Mouse (Mus musculus): ENCODE results near the gene Htr5a. TPM values are rescaled to one million over a fixed set of nuclear protein-coding genes. Genes with fewer than 3 reads are reported as not detected.

Htr5a gene
- 4.3 and 6.1 TPM in 2 replicates for polyA plus RNA-seq (2021; fragmentation: Nextera tagmentation)
- long read RNA-seq, experiment 1, full-length matches to known transcripts = 6 of 11 reads
- long read RNA-seq, experiment 1, partial matches to known transcripts = 0 of 11 reads
- long read RNA-seq, experiment 1, other reads (novel, unspliced or antisense) = 5 of 11 reads
- long read RNA-seq, experiment 2, full-length matches to known transcripts = 1 of 1 reads
- long read RNA-seq, experiment 2, partial matches to known transcripts = 0 of 1 reads
- long read RNA-seq, experiment 2, other reads (novel, unspliced or antisense) = 0 of 1 reads

DNA sequence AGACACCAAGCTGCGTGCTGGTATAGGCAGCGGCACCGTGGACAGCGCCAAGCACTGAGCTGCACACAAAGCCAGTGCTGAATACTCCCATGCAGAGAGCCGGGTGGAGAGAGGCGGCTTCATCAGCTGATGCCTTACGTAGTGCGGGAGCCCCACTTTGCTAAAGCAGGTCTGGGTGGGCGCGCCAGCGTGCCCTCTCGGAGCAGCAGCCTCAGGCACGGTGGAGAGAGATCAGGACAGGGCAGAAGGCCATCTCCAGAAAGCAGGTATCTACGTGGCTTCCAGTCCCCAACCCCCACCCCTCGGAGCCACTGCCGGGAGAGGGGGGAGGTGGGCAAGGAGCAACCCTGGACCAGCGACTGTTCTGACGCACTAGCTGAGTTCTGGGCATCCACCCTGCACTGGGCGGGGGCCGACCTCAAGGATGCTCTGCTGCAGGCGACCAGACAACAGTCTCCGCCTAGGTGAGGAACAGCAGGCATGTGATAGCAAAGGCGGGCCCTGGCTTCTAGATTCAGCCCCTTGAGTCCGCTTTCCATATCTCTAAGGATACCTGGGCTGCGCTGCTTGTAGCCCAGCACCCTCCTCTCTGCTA lies at the start of gene Htr5a:
TSS of gene Htr5a (plus strand) at position 449 of the 595 bp plus-strand sequence.

Other genes with a start within 250 kb of the Htr5a start
- 6.0 and 22.2 TPM in 2 replicates for gene Paxip1, start 50.5 kb upstream of the Htr5a start, polyA plus RNA-seq (2021; fragmentation: Nextera tagmentation)
- 127 and 156 TPM in 2 replicates for gene Insig1, start 229.2 kb downstream of the Htr5a start, polyA plus RNA-seq (2021; fragmentation: Nextera tagmentation)

Measured in left cerebral cortex, adult 6 months (tissue).